Mouse (Mus musculus) olfactory bulb, adult 2 months (tissue): ENCODE data around the gene Sirt3. TPM values are rescaled to one million over a fixed set of nuclear protein-coding genes. Genes with fewer than 3 reads are reported as not detected.
"Not testable (repeated sequence)": the region's sequence is repeated elsewhere in the genome, so short reads cannot be mapped to it uniquely, and the experiment has no call there.

ENCODE experiments used
- H3K27ac ChIP-seq: fragments of 200-500 bp; 2 replicates; pipeline ENCODE4 v1.5.1; 2012; ENCODE audit warnings: low read depth, low read length; ENCODE audit not compliant: insufficient read depth
- H3K4me1 ChIP-seq: fragments of 200-500 bp; 2 replicates; pipeline ENCODE4 v1.6.1; 2012; ENCODE audit warnings: low read length; ENCODE audit not compliant: control insufficient read depth, insufficient read depth
- H3K4me3 ChIP-seq: fragments of 200-500 bp; 2 replicates; pipeline ENCODE4 v1.5.1; 2012; ENCODE audit warnings: mild to moderate bottlenecking, low read depth, low read length, moderate library complexity; ENCODE audit not compliant: insufficient read depth
- CTCF ChIP-seq: fragments of 200-500 bp; IDR thresholded peaks from 2 replicates; pipeline ENCODE4 v1.5.1; 2012; ENCODE audit warnings: low read depth, mild to moderate bottlenecking, low read length, moderate library complexity; ENCODE audit not compliant: insufficient read depth
- POLR2A ChIP-seq: fragments of 200-500 bp; IDR thresholded peaks from 2 replicates; pipeline ENCODE4 v1.6.1; 2012; ENCODE audit warnings: mild to moderate bottlenecking, low read depth, low read length, moderate library complexity; ENCODE audit not compliant: insufficient read depth
- WGBS: fragments of 180-500 bp; shearing (Covaris S2); methylation state at CpG from one replicate; pipeline ENCODE4 v1.1.7; 2018; 5-methylcytosine and 5-hydroxymethylcytosine counted together
- polyA plus RNA-seq: library from polyadenylated mRNA; stranded (reverse); fragments of >200 nt; gene quantifications from 2 replicates; pipeline ENCODE4 v1.2.4, GENCODE M21; 2012; ENCODE audit warnings: low replicate concordance; ENCODE audit not compliant: missing spikeins, insufficient read depth, insufficient read length

Sirt3 gene
- polyA plus RNA-seq, 1 experiment, result not detected

- 73% methylated on average over 15 of the region's 15 CpGs for WGBS
- TF ChIP-seq CTCF (no peak), POLR2A (no peak)
- no peak overlapping the region for H3K27ac ChIP-seq
These were observed 20.1 kb upstream of the Sirt3 start for GRCm38 (mm10) chr7:140902036-140902875.

GRCm38 (mm10) chr7:140900220-140900619, 18.1 kb upstream of the Sirt3 start, which contains the start of gene Cox8b:
Gene Cox8b (minus strand): TSS chr7:140900446.
- TF ChIP-seq POLR2A (no peak), CTCF (no peak)
- no peak within 1 kb of the TSS for H3K4me3 ChIP-seq
- H3K4me1 ChIP-seq, result peaks cover 2% of the 10 kb centered on the region; the same call in 1 of the 2 replicates
- H3K27ac ChIP-seq, result no peak within 1 kb of the TSS
- 61% methylated on average over 10 of the region's 10 CpGs for WGBS

More at GRCm38 (mm10) chr7:140902036-140902875, 20.1 kb upstream of the Sirt3 start:
- Histone ChIP-seq H3K4me1 (peaks cover 2% of the 10 kb centered on the region; the same call in 1 of the 2 replicates), H3K4me3 (no peak overlapping the region)

- no peak overlapping the region for H3K4me3 ChIP-seq
- peaks cover 2% of the 10 kb centered on the region; the same call in 1 of the 2 replicates for H3K4me1 ChIP-seq
- WGBS, result 71% methylated on average over 3 of the region's 3 CpGs
- TF ChIP-seq CTCF (no peak), POLR2A (no peak)
- no peak overlapping the region for H3K27ac ChIP-seq
These were observed 17.0 kb upstream of the Sirt3 start for GRCm38 (mm10) chr7:140899121-140899520.

- Histone ChIP-seq H3K4me1 (no peaks in the 10 kb centered on the region), H3K27ac (no peak overlapping the region), H3K4me3 (no peak overlapping the region)
- WGBS, result 89% methylated on average over 7 of the region's 7 CpGs
- TF ChIP-seq CTCF (no peak), POLR2A (no peak)
These were observed 15.8 kb upstream of the Sirt3 start for GRCm38 (mm10) chr7:140897863-140898262.

- no peak for TF ChIP-seq CTCF
- no peak for TF ChIP-seq POLR2A
- Histone ChIP-seq H3K4me1 (no peaks in the 10 kb centered on the region), H3K4me3 (no peak overlapping the region), H3K27ac (no peak overlapping the region)
- WGBS, result 85% methylated on average over 3 of the region's 3 CpGs
These were observed 12.5 kb upstream of the Sirt3 start for GRCm38 (mm10) chr7:140894611-140895010.

- TF ChIP-seq CTCF (no peak), POLR2A (no peak)
- 55% methylated on average over 7 of the region's 7 CpGs for WGBS
- no peak overlapping the region for H3K27ac ChIP-seq
- H3K4me3 ChIP-seq, result no peak overlapping the region
- H3K4me1 ChIP-seq, result no peaks in the 10 kb centered on the region
These were observed 11.9 kb upstream of the Sirt3 start for GRCm38 (mm10) chr7:140894031-140894430.

GRCm38 (mm10) chr7:140890636-140891035, 8.5 kb upstream of the Sirt3 start:
- H3K27ac ChIP-seq, H3K4me3 ChIP-seq, H3K4me1 ChIP-seq: not testable (repeated sequence)
- WGBS, result 96% methylated on average over 16 of the region's 16 CpGs

GRCm38 (mm10) chr7:140882469-140882803, 327 bp upstream of the Sirt3 start:
- peaks cover 3% of the 10 kb centered on the region; the same call in 1 of the 2 replicates for H3K4me1 ChIP-seq
- under 1% methylated on average over 12 of the region's 12 CpGs for WGBS
- no peak overlapping the region for H3K27ac ChIP-seq
- TF ChIP-seq POLR2A (no peak), CTCF (no peak)
- peak overlapping the region; percentile 93 for H3K4me3 ChIP-seq

- TF ChIP-seq CTCF (no peak), POLR2A (no peak)
- Histone ChIP-seq H3K4me1 (peaks cover 3% of the 10 kb centered on the region; the same call in 1 of the 2 replicates), H3K4me3 (peak overlapping the region; percentile 93), H3K27ac (peak overlapping the region; percentile 45; the same call in 1 of the 2 replicates)
- WGBS, result 8% methylated on average over 8 of the region's 8 CpGs
These were observed 1.1 kb downstream of the Sirt3 start for GRCm38 (mm10) chr7:140880865-140881515.
